Mouse (Mus musculus) urinary bladder, adult 18-20 months (tissue): ENCODE data around the gene Tjp2.
A peak's percentile ranks its signal among the peaks of the same experiment; 100 is the strongest.

Experiments used
- DNase-seq, 2 experiments: peaks; one replicate each; pipeline ENCODE4 v3.0.0; 2022; ENCODE audit warnings: low spot score in 2 of 2, mixed read lengths in 2 of 2

Tjp2 gene

GRCm38 (mm10) chr19:24180415-24180814 is 44.4 kb downstream of the Tjp2 start:
- DNase-seq = no peak

DNA sequence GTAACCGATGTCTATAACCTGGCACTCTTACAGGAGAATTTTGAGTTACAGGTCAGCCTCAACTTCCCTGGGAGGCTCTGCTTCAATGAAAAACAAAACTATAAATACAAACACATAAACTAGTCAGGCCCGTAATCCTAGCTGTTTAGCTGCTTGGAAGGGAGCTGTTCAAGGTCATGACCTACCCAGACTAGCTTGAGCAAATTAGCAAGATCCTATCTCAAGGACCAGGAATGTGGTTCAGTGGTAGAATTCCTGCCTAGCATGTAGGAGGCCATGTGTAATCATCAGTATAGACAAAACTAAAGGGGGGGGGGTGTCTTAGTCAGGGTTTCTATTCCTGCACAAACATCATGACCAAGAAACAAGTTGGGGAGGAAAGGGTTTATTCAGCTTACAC is 46.7 kb downstream of the Tjp2 start:
- DNase-seq = no peak

GRCm38 (mm10) chr19:24176692-24177091 is 48.1 kb downstream of the Tjp2 start:
- no peak for DNase-seq

DNA sequence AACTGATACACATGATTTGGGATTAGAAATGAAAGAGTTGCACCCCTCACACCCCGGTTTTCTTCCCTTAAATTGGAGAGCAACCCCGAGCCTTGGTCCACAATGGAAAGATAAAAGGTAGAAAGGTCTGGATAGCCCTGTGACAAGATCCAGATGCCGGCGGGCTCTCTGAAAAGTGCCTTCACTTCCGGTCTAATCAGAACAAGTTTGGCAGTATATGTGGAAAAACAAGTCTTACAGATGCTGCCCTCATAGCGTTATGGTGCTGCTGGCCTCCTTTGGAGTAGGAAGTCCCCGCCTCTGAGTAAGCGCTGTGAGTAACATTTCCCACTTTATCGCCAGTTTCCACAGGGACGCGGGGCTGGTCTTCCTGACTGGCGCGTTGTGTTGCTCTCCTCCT is 49.9 kb downstream of the Tjp2 start:
- DNase-seq = peak in 1 of 2 experiments; percentile 47

DNA sequence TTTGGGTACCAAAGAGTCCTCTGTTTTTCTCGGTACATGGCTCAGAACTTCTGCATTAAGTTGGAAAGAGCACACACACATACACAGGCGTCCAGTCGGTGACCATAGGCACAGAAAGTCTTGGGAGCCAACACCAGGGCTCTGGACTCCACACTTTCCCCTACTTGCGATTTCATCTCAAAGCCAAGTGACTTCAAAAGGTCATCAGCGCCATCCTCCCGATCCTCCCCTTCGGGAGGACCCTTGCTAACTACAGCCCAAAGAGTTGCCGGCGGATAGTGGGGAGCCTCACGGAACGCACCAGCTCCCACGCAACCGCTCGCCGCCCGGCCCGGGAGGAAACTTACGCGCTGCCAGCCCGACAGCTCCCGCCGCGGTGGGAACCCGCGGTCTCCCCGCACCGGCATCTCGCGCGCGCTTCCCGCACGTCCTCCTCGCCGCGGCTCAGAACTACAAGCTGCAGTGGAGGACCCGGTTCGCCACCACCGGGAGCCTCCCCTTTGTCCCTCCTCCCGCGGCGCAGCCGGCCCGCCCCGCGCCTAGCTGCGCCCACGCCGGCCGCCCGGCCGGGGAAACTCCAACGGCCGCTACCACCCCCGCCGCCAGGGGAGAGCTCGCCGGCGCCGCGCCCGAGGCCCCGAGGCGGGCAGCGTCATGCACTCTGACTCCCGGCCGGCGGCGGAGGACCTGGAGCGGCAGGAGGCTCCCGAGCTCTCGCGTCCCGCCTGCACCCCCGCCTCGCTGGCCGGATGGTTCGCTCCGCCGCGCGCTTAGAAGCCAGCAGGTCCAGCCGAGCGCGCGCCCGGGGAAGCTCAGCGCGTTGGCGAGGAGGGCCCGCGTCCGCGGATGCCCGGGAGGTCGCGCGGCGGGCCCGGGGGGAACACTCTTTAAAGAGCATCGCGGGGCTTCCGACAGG is 51.0 kb downstream of the Tjp2 start:
- DNase-seq = peak; percentile 90 to 93

- no peak for DNase-seq
Measured at GRCm38 (mm10) chr19:24173020-24173419, 51.8 kb downstream of the Tjp2 start.

GRCm38 (mm10) chr19:24168531-24168930 is 56.3 kb downstream of the Tjp2 start:
- no peak for DNase-seq

- DNase-seq = peak; percentile 50 to 77
Measured at GRCm38 (mm10) chr19:24166516-24167091, 58.2 kb downstream of the Tjp2 start.

DNA sequence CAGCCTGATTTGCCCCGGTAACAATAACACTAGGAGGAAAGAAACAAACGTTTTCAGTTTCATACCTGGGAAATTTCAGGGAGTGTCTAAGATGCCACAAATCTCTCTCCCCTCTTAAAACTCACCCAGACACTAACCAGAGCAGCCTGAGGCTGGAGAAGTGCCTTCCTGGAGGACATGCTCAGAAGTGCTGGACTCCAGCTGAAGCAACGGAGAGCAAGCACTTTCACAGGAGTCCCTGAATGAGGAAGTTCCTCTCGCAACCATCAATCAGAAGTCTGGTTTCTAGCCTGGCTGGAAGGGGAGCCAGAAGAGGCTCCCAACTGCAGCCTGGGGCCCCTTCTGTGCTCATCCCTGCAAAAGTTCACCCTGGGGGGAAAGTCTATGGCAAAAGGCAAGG is 60.9 kb downstream of the Tjp2 start:
- no peak for DNase-seq

DNA sequence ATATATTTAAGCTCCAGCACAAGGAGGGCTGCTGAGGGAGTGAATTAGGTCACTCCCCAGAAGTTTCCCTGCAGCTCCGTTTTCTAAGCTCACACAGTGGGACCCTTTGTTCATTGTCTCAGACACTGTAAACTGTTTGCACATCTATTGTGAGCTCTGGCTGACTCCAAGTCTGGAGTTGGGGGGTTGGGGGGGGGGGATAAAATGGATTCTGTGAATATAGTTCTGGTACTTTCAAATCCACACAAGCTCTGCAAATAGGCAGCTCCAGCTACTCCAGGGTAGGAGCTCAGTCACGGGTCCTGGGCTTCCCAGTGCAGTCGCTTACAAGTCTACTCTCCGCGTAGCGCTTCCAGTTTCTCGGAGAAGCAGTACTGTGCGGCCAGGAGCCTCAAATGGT is 64.4 kb downstream of the Tjp2 start:
- no peak for DNase-seq

- no peak for DNase-seq
Measured at GRCm38 (mm10) chr19:24159751-24160150, 65.1 kb downstream of the Tjp2 start.

GRCm38 (mm10) chr19:24159334-24159733 is 65.5 kb downstream of the Tjp2 start:
- DNase-seq = no peak

GRCm38 (mm10) chr19:24156067-24156455 is 68.8 kb downstream of the Tjp2 start:
- DNase-seq = no peak

DNA sequence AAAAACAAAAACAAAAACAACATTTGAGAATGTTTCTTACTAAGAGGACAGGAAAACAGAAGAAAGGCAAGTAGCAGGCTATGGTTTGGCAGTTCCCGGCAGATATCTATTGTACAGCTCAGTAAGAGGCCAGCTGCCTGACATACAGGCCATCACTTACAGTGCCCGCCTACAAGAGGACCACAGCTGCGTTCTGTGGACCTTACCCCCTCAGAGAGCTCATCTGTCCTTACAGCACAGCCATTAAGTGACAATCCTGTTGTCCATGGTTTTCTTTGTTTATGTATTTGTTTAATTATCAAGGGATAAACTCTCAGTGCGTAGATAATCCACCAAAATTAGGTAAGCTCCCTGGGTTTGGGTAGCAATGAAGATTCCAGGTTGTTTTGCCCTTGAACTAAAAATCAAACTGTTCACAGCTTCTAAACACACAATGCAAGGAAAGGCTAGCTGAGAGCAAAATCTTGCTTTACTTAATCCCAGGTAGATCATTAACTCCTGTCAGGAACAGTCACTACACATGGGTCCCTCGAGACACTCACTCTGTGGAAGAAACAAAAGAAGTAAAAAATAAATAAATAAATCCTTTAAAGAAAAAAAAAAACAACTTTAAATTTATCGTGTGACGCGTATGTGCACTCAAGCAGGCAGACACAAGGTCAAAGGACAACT is 69.3 kb downstream of the Tjp2 start:
- no peak for DNase-seq

GRCm38 (mm10) chr19:24153266-24154023 is 71.4 kb downstream of the Tjp2 start:
- DNase-seq = no peak

DNA sequence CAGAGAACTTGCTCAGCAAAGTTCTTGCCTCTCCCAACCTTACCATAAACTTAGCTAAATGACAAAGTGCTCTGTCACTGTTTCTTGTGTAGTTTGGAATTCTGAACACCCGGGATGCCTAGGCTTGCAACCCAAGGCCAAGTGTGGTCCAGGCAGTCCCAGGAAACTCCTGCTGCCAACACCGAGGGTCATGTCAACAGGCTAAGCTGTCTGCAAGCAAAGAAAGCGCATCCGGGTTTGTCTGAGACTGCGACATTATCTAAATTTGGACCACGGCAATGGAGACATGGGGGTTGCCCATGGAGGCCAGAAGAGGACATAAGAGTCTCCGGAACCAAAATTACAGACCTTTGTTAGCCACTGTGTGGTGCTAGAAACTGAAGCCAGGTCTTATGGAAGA is 80.8 kb downstream of the Tjp2 start:
- no peak for DNase-seq

DNA sequence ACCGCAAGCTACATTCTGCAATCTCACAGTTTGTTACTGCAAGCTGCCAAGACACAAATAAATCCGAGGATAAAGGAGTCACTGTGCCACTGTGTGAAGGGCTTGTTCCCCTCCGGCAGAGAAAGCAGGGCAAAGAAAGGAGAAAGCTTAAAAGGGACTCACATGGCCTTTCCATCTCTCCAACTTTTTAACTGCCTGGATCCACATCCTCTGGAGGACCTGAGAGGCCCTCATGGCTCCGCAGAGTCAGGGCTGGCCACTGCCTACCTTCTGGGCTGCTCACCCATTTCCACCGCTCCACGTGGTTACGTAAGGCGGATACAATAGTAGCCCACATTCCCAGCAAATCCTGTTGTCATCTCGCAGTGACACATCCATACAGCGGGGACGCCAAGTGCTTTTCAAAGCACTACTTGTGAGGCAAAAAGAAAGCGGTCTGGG is 82.2 kb downstream of the Tjp2 start:
- no peak for DNase-seq

DNA sequence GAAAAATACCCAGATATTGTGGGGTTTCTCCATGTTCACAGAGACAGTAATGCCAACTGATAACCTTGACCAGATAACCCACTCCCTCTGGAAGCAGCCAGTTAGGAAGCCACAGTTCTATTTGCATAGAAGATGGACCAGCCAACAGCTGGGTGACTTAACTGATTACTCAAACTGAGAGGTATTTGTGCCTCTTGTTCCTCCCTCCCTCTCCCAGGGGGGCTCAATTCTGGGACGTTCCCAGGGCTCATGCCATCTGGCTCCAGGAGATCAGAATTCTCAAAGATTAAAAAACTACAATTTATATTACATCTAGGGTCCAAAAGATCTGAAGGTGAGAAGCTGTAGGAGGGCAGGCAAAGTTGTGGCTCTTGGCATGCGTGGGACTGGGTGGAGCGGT is 84.5 kb downstream of the Tjp2 start:
- DNase-seq = no peak

DNA sequence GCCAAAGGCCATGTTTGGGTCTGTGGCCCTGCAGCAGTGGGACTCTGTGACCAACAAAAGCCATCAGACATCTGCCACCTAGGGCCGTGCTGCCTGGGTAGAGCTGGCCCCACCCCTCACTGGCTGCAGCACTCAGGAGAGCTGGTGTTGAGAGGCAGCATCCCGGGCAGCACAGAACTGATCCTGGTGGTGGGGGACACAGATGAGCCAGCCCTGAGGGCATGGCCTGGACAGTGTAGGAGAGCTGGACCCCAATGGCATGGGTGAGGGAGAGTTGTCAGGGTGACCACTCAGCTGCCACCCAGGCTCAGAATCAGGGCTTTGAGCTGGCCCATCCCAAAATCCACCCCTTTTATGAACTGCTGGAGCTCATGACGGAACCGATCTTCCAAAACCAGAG is 87.4 kb downstream of the Tjp2 start:
- DNase-seq = no peak

DNA sequence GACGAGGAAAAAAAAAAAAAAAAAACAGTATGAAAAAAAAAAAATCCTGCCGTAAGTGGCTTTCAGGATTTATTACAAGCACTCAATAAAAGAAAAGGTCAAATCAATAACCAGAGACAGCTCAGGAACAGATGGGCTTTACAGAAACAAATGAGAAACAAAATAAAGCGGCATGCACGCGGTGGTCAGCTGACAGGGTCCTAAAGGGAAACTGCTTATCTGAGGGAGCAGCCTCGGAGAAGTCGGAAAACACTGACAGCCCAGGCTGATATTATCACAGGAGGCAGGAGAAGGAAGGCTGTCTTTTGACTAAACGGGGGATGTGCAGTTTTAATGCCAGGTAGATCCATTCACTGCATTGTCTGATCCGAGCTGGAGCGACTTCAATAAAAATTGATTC is 89.8 kb downstream of the Tjp2 start:
- no peak for DNase-seq

DNA sequence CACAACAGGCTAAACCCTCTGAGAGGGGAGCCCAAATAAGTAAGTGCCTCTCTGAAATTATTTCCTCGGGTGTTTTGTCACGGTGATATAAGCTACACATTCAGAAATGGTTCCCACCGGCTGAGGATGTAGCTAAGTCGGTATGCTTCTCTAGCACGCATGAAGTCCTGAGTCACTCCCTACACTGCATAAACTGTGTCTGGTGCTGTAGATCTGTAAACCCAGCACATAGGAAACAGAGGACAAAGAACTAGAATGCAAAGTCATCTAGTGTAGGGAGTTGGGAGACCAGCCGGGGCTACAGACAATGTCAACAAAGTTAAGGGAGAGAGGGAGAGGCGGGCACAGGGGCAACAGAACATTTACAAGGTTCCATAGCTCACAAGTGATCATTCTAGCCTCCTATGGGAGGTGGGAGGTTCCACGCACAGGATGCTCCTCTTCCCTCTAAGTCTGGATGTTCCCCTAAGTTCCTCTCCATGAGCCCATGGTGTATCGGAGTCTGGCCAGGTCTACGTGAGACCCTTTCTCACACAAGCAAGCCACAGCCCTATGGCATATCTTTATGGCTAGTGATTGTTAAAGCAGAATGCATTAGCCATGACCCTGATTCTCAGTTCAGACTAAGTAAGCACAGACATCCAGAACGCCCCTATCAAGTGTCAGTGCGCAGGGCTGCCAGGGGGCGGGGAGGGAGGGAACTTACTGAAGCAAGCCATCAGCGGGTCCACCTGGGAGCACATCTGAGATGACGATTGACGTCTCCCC is 90.5 kb downstream of the Tjp2 start:
- no peak for DNase-seq
